Mouse (Mus musculus) E14TG2a.4 (cell line): ENCODE data around the gene Saysd1.

Source experiments
- CTCF ChIP-seq: conservative IDR thresholded peaks from 2 replicates; pipeline ENCODE4 v1.5.1; 2014; ENCODE audit warnings: low read length
- POU5F1 ChIP-seq: IDR thresholded peaks from 2 replicates; pipeline ENCODE4 v1.6.1; 2014; ENCODE audit warnings: low read length, borderline replicate concordance

DNA sequence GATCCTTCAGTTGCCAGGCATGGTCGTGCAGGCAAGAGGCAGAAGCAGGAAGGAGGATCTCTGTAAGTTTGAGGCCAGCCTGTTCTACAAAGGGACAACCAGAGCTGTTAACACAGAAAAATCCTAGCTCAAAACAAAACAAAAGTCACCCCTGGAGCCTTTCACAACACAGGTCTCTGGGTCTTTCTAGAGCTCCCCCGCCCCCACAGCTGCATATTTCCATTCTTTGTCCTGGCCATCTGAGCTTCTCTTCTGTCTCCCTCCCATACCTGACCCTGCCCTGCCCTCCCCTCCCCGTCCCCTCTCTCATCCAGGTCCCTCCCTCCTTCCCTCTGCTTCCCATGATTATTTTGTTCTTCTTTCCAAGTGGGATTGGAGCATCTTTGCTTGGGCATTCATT, 108.7 kb downstream of the Saysd1 start:
- TF ChIP-seq CTCF (no peak), POU5F1 (no peak)
